Mouse (Mus musculus): ENCODE data around the gene Smyd4.

GRCm38 (mm10) chr11:75439951-75440350 lies 91.7 kb downstream of the Smyd4 start:
- TF ChIP-seq CTCF (IDR thresholded peaks at IDR 0.05; ENCODE audit: control insufficient read depth, insufficient read depth, insufficient read length) (no peak), USF1 (IDR thresholded peaks at IDR 0.05; ENCODE audit: low read depth) (no peak), MAX (IDR thresholded peaks at IDR 0.05) (no peak), MYOG (IDR thresholded peaks at IDR 0.05; ENCODE audit: control insufficient read depth, extremely low read depth, insufficient read length) (no peak)
